Mouse (Mus musculus) neural tube, embryonic 13.5 days (tissue): ENCODE data around the gene Coq8b. TPM values are rescaled to one million over a fixed set of nuclear protein-coding genes. Genes with fewer than 3 reads are reported as not detected.

Source experiments
- ATAC-seq: fragments of 200-750 bp; cut with Nextera tagmentation; 2 replicates; pipeline ENCODE4 v1.8.0; 2017; ENCODE audit warnings: low read depth, mild to moderate bottlenecking, moderate TSS enrichment, moderate library complexity
- H3K27ac ChIP-seq: fragments of 300-500 bp; sonication (generic); replicated peaks from 2 replicates; pipeline ENCODE4 v1.5.1; 2015; ENCODE audit warnings: moderate library complexity, mild to moderate bottlenecking, inconsistent platforms
- H3K27me3 ChIP-seq: fragments of 300-500 bp; sonication (generic); 2 replicates; pipeline ENCODE4 v1.6.1; 2015; ENCODE audit warnings: mild to moderate bottlenecking, inconsistent platforms
- H3K36me3 ChIP-seq: fragments of 300-500 bp; sonication (generic); 2 replicates; pipeline ENCODE4 v1.6.1; 2015; ENCODE audit warnings: mild to moderate bottlenecking, inconsistent platforms
- H3K4me1 ChIP-seq: fragments of 300-500 bp; sonication (generic); replicated peaks from 2 replicates; pipeline ENCODE4 v1.6.1; 2015; ENCODE audit warnings: inconsistent platforms
- H3K4me2 ChIP-seq: fragments of 300-500 bp; sonication (generic); 2 replicates; pipeline ENCODE4 v1.6.1; 2015; ENCODE audit warnings: inconsistent platforms, mild to moderate bottlenecking, moderate library complexity
- H3K4me3 ChIP-seq: fragments of 300-500 bp; sonication (generic); 2 replicates; pipeline ENCODE4 v1.5.1; 2015; ENCODE audit warnings: mild to moderate bottlenecking, inconsistent platforms
- H3K9ac ChIP-seq: fragments of 300-500 bp; sonication (generic); 2 replicates; pipeline ENCODE4 v1.6.1; 2015; ENCODE audit warnings: moderate library complexity, mild to moderate bottlenecking, inconsistent platforms
- H3K9me3 ChIP-seq: fragments of 300-500 bp; sonication (generic); 2 replicates; pipeline ENCODE4 v1.6.1; 2016; ENCODE audit warnings: inconsistent platforms
- WGBS: fragments of 180-500 bp; shearing (Covaris S2); methylation state at CpG from one replicate; pipeline ENCODE4 v1.1.7; 2015; 5-methylcytosine and 5-hydroxymethylcytosine counted together
- polyA plus RNA-seq: library from polyadenylated mRNA; unstranded; fragments of >200 nt; fragmentation: Nextera tagmentation; extraction: Ambion mirVana; gene quantifications from 2 replicates; pipeline ENCODE4 v1.2.1, GENCODE M21; 2015

The Coq8b gene
- polyA plus RNA-seq = 22.2 and 22.6 TPM in 2 replicates

- Histone ChIP-seq H3K4me1 (peaks cover 23% of the 10 kb centered on the region), H3K27me3 (no peaks in the 10 kb centered on the region), H3K9ac (peak within 1 kb of the TSS; percentile 73), H3K4me3 (peak within 1 kb of the TSS; percentile 57), H3K4me2 (peak within 1 kb of the TSS; percentile 77), H3K27ac (peak within 1 kb of the TSS; percentile 84), H3K36me3 (peaks cover 15% of the 10 kb centered on the region; the same call in 1 of the 2 replicates), H3K9me3 (no peaks in the 10 kb centered on the region)
- peak; percentile 90 for ATAC-seq
- WGBS = under 1% methylated on average over 25 of the region's 25 CpGs
Observed at GRCm38 (mm10) chr7:27232781-27233281, at the start of gene Coq8b. TSS of gene Coq8b (plus strand) at chr7:27233023.

- ATAC-seq = no peak
- 70% methylated on average over 3 of the region's 3 CpGs for WGBS
- H3K9ac ChIP-seq = no peak overlapping the region
- H3K4me1 ChIP-seq = peaks cover 8% of the 10 kb centered on the region
- H3K4me2 ChIP-seq = no peak overlapping the region
- H3K27me3 ChIP-seq = no peaks in the 10 kb centered on the region
- H3K4me3 ChIP-seq = no peak overlapping the region
- H3K9me3 ChIP-seq = no peaks in the 10 kb centered on the region
- H3K36me3 ChIP-seq = peaks cover 71% of the 10 kb centered on the region
- no peak overlapping the region for H3K27ac ChIP-seq
Observed at GRCm38 (mm10) chr7:27184964-27185363, 47.9 kb upstream of the Coq8b start.

DNA sequence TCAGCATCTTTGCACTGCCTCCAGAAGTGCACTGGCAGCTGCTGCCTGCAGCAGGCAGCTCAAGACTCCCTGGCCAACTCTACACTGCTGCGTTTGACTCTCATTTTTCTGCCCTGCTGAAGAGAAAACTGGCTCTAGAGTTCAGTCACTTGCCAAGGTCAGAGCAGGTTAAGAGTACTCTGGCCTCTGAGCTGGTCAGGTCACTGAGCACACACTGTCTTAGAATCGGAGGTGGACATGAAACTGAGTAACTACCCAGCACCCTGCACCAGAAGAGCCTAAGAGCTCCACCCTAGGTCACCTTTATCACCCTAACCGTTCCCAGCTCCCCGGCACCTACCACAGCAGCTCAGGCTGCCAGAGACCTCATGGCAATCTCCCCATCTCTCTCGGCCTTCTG lies 46.8 kb upstream of the Coq8b start:
- 93% methylated on average over 5 of the region's 5 CpGs for WGBS
- H3K4me2 ChIP-seq = no peak overlapping the region
- ATAC-seq = no peak
- H3K4me3 ChIP-seq = no peak overlapping the region
- H3K9me3 ChIP-seq = no peaks in the 10 kb centered on the region
- no peaks in the 10 kb centered on the region for H3K27me3 ChIP-seq
- no peaks in the 10 kb centered on the region; the same call in 1 of the 2 replicates for H3K4me1 ChIP-seq
- H3K36me3 ChIP-seq = peaks cover 81% of the 10 kb centered on the region
- H3K27ac ChIP-seq = no peak overlapping the region
- H3K9ac ChIP-seq = no peak overlapping the region

DNA sequence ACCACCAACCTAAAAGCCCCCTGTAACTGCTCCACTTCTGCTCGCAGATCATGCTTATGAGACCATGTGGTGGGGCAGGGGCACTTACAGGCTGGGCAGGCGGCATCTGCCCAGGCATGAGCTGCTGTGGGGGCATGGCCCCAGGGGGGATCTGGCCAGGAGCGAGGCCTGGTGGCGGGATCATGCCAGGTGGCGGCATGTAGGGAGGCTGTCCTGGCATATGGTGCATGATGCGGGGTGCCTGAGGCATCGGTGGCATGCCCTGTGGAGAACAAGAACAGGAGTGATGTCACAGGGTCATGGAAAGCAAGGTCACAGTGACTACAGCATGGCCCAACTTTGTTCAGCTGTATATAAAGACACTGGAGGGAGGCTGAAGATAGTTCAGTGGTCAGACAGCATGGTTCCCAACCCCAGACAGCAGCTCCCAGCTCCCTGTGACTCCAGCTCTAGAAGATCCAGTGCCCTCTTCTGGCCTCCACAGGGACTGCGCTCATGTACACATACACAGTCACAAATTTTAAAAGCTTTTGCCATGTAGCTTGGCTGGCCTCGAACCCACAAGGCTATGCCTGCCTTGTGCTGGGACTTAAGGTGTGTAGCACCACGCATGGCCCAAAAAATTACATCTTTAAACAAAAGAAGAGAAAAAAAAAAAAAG lies 43.4 kb upstream of the Coq8b start:
- H3K27ac ChIP-seq = no peak overlapping the region
- no peak overlapping the region for H3K4me2 ChIP-seq
- peaks cover 15% of the 10 kb centered on the region for H3K4me1 ChIP-seq
- no peaks in the 10 kb centered on the region for H3K27me3 ChIP-seq
- WGBS = 89% methylated on average over 10 of the region's 10 CpGs
- peaks cover 97% of the 10 kb centered on the region for H3K36me3 ChIP-seq
- no peak overlapping the region for H3K4me3 ChIP-seq
- ATAC-seq = 0 out of 2 replicates have a peak, but pooled peaks have one; percentile 12
- H3K9me3 ChIP-seq = no peaks in the 10 kb centered on the region
- H3K9ac ChIP-seq = no peak overlapping the region

- Histone ChIP-seq H3K4me3 (no peak overlapping the region), H3K27me3 (no peaks in the 10 kb centered on the region), H3K27ac (no peak overlapping the region), H3K4me1 (peaks cover 24% of the 10 kb centered on the region), H3K9me3 (no peaks in the 10 kb centered on the region), H3K4me2 (no peak overlapping the region), H3K36me3 (peaks cover 67% of the 10 kb centered on the region), H3K9ac (no peak overlapping the region)
- no peak for ATAC-seq
- WGBS = 96% methylated on average over 5 of the region's 5 CpGs
Observed at GRCm38 (mm10) chr7:27192434-27192833, 40.4 kb upstream of the Coq8b start.

DNA sequence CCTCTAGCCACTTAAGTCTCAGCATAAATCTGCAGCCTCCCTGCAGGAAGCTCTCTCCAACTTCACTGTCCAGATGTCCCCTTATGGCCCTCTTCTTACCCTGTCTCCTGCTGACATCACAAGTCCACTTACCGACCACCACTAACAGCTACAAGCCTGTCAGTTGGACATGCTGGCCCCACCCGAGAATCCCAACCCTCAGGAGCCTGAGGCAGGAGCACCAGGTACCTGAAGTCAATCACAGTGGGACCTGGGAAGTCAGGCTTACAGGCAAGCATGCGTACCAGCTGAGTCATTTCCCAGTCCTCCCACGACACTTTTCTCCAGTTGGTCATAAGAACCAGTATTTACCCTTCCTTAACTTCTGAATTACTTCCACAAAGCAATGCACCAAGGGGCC lies 39.1 kb upstream of the Coq8b start:
- 88% methylated on average over 4 of the region's 4 CpGs for WGBS
- H3K4me1 ChIP-seq = peaks cover 24% of the 10 kb centered on the region
- no peak for ATAC-seq
- H3K4me2 ChIP-seq = peak overlapping the region; percentile 86
- H3K4me3 ChIP-seq = peak overlapping the region; percentile 87; the same call in 1 of the 2 replicates
- no peaks in the 10 kb centered on the region for H3K9me3 ChIP-seq
- H3K27ac ChIP-seq = no peak overlapping the region
- peaks cover 54% of the 10 kb centered on the region for H3K36me3 ChIP-seq
- no peaks in the 10 kb centered on the region for H3K27me3 ChIP-seq
- peak overlapping the region; percentile 51 for H3K9ac ChIP-seq

DNA sequence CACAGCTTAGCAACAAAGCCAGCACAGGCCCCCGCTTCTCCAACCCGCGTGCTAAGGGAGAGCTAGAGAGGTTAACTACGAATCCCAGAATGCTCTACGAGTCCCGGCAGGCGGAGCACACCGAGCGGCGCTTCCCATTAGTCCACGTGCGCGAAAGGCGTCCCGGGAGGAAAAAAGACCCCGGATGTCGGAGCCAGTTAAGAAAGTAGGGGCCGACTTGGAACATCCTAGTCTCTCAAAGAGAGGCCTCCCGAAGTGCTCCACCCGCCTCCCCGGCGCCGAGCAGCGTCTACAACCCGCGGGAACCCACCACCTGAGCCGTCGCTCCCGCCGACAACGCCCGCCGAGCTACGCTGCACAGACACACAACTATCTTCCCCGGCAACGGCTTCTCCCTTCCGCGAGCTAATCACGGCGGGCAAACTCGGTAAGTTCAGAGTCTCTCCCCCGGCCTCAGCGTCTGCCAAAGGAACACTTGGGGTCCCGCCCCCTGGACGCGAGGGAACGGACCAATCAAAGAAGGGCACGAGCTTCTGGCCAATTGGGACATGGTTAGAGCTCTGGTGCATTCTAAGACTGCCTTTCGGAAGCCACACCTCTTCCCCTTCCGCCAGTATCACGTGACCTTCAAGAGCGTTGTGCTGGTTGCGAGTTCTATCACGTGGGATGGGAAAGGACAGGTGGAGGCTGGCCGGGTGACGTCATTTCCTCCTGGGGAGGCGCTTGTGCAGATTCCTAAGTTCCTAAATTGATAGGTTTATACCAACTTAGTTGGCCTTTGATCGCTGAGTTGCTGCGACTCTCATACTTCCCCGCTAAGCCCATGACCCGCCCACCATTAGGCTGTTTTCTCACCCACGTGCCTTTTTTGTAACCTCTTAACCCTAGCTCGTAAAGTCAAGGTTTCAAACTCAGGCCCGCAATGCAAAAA lies 36.9 kb upstream of the Coq8b start, which contains the start of the genes BC024978 and Snrpa:
Gene BC024978, plus strand, starts transcription at position 101 of the 931 bp plus-strand sequence.
Gene Snrpa, minus strand, starts transcription at position 591 of the 931 bp plus-strand sequence.
- Histone ChIP-seq H3K4me2 (peak within 1 kb of the TSS; percentile 86), H3K27me3 (no peaks in the 10 kb centered on the region), H3K4me1 (peaks cover 24% of the 10 kb centered on the region), H3K36me3 (peaks cover 34% of the 10 kb centered on the region), H3K27ac (peak within 1 kb of the TSS; percentile 96), H3K9ac (peak within 1 kb of the TSS; percentile 82), H3K4me3 (peak within 1 kb of the TSS; percentile 87), H3K9me3 (no peaks in the 10 kb centered on the region)
- under 1% methylated on average over 64 of the region's 64 CpGs for WGBS
- peak; percentile 99 for ATAC-seq

GRCm38 (mm10) chr7:27197136-27197535 lies 35.7 kb upstream of the Coq8b start:
- no peaks in the 10 kb centered on the region for H3K9me3 ChIP-seq
- H3K27me3 ChIP-seq = no peaks in the 10 kb centered on the region
- H3K4me2 ChIP-seq = no peak overlapping the region
- H3K36me3 ChIP-seq = peaks cover 31% of the 10 kb centered on the region
- no peak for ATAC-seq
- H3K4me1 ChIP-seq = peaks cover 24% of the 10 kb centered on the region
- no peak overlapping the region for H3K27ac ChIP-seq
- no peak overlapping the region for H3K4me3 ChIP-seq
- WGBS = 83% methylated on average over 3 of the region's 3 CpGs
- no peak overlapping the region for H3K9ac ChIP-seq

DNA sequence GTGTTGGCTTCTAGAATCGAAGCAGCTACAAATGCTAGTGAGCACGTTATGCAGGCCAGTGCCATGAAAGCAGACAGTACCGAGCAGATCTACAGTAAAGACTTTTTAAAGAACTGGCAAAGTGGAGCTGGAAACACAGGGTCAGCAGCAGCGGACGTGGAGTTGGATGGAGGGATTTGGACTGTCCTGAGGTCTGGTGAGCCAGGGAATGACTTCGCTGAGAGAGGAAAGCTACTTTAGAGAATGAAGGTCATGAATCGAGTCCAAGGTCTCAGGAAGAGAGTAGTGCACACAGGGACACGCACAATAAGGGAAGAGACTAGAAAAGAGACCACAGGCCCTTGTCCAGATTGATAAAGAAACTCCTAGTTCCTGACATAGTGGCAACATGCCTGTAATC lies 35.2 kb upstream of the Coq8b start:
- 95% methylated on average over 8 of the region's 8 CpGs for WGBS

DNA sequence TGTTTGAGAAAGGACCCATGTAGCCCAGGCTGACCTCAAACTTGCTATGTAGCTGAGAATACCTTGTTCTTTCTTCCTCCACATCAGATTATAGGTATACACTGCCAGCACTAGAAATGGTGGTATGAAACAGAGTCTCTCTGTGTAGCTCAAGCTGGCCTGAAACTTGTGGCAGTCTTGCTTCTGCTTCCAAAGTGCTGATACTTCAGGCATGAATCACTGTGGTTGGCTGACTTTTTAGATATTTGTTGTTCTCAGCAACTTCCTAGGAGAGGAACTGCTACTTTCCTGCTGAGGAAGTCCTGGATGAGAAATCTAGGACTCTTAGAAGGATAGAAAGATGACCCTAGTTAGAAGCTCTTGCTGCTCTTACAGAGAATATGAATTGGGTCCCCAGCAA lies 34.5 kb upstream of the Coq8b start:
- peaks cover 31% of the 10 kb centered on the region for H3K36me3 ChIP-seq
- H3K27me3 ChIP-seq = no peaks in the 10 kb centered on the region
- no peak overlapping the region for H3K9ac ChIP-seq
- no peak overlapping the region for H3K4me3 ChIP-seq
- no peak for ATAC-seq
- no peak overlapping the region for H3K27ac ChIP-seq
- H3K4me1 ChIP-seq = peaks cover 19% of the 10 kb centered on the region
- H3K4me2 ChIP-seq = no peak overlapping the region
- H3K9me3 ChIP-seq = no peaks in the 10 kb centered on the region

More for the DNA sequence above, 35.2 kb upstream of the Coq8b start:
- no peak for ATAC-seq
- H3K27ac ChIP-seq = no peak overlapping the region
- H3K4me1 ChIP-seq = peaks cover 24% of the 10 kb centered on the region
- no peak overlapping the region for H3K4me2 ChIP-seq
- H3K9me3 ChIP-seq = no peaks in the 10 kb centered on the region
- no peak overlapping the region for H3K4me3 ChIP-seq
- no peak overlapping the region for H3K9ac ChIP-seq
- peaks cover 31% of the 10 kb centered on the region for H3K36me3 ChIP-seq
- no peaks in the 10 kb centered on the region for H3K27me3 ChIP-seq

GRCm38 (mm10) chr7:27198779-27199178 lies 34.0 kb upstream of the Coq8b start:
- no peaks in the 10 kb centered on the region for H3K27me3 ChIP-seq
- no peak overlapping the region for H3K4me2 ChIP-seq
- H3K36me3 ChIP-seq = peaks cover 31% of the 10 kb centered on the region
- no peak overlapping the region for H3K9ac ChIP-seq
- no peak for ATAC-seq
- H3K4me1 ChIP-seq = peaks cover 15% of the 10 kb centered on the region
- H3K27ac ChIP-seq = no peak overlapping the region
- 88% methylated on average over 8 of the region's 8 CpGs for WGBS
- no peak overlapping the region for H3K4me3 ChIP-seq
- no peaks in the 10 kb centered on the region for H3K9me3 ChIP-seq
